Mouse (Mus musculus) midbrain, embryonic 11.5 days (tissue): ENCODE data around the gene BC030499. TPM values are rescaled to one million over a fixed set of nuclear protein-coding genes. Genes with fewer than 3 reads are reported as not detected.

Experiments
- ATAC-seq: fragments of 200-750 bp; cut with Nextera tagmentation; 2 replicates; pipeline ENCODE4 v1.8.0; 2017; ENCODE audit warnings: moderate TSS enrichment, moderate library complexity; ENCODE audit not compliant: low FRiP score
- DNase-seq: peaks from one replicate; pipeline ENCODE4 v3.0.0; 2015; ENCODE audit warnings: low spot score; ENCODE audit errors: missing footprints
- H3K27ac ChIP-seq: fragments of 300-500 bp; sonication (generic); 2 replicates; pipeline ENCODE4 v1.5.1; 2014; ENCODE audit warnings: low read depth, low read length
- H3K27me3 ChIP-seq: fragments of 300-500 bp; sonication (generic); 2 replicates; pipeline ENCODE4 v1.6.1; 2014; ENCODE audit warnings: mild to moderate bottlenecking, low read length, moderate library complexity, mixed read lengths; ENCODE audit not compliant: control insufficient read depth, insufficient read depth
- H3K36me3 ChIP-seq: fragments of 300-500 bp; sonication (generic); 2 replicates; pipeline ENCODE4 v1.6.1; 2014; ENCODE audit warnings: mild to moderate bottlenecking, low read length, moderate library complexity, mixed read lengths; ENCODE audit not compliant: control insufficient read depth, insufficient read depth
- H3K4me1 ChIP-seq: fragments of 300-500 bp; sonication (generic); 2 replicates; pipeline ENCODE4 v1.6.1; 2014; ENCODE audit warnings: low read length; ENCODE audit not compliant: control insufficient read depth, insufficient read depth
- H3K4me2 ChIP-seq: fragments of 300-500 bp; sonication (generic); 2 replicates; pipeline ENCODE4 v1.6.1; 2014; ENCODE audit warnings: mild to moderate bottlenecking, moderate library complexity
- H3K4me3 ChIP-seq: fragments of 300-500 bp; sonication (generic); 2 replicates; pipeline ENCODE4 v1.5.1; 2014; ENCODE audit warnings: low read depth, low read length
- H3K9ac ChIP-seq: fragments of 300-500 bp; sonication (generic); 2 replicates; pipeline ENCODE4 v1.6.1; 2014; ENCODE audit warnings: low read length
- H3K9me3 ChIP-seq: fragments of 300-500 bp; sonication (generic); 2 replicates; pipeline ENCODE4 v1.6.1; 2016; ENCODE audit warnings: low read length; ENCODE audit not compliant: control insufficient read depth
- WGBS: fragments of 180-500 bp; shearing (Covaris S2); extraction: QIAGEN DNeasy Blood & Tissue Kit; methylation state at CpG from one replicate; pipeline ENCODE4 v1.1.7; 2014; 5-methylcytosine and 5-hydroxymethylcytosine counted together
- polyA plus RNA-seq: library from polyadenylated mRNA; unstranded; fragments of >200 nt; fragmentation: Nextera tagmentation; extraction: Ambion mirVana; gene quantifications from 2 replicates; pipeline ENCODE4 v1.2.1, GENCODE M21; 2014

The BC030499 gene
- polyA plus RNA-seq: 0.27 and 0.37 TPM in 2 replicates

- WGBS: 95% methylated on average over 4 of the region's 4 CpGs
- Histone ChIP-seq H3K4me3 (no peak within 1 kb of the TSS), H3K27me3 (no peaks in the 10 kb centered on the region), H3K4me2 (no peak within 1 kb of the TSS), H3K27ac (no peak within 1 kb of the TSS), H3K36me3 (peaks cover 22% of the 10 kb centered on the region), H3K9ac (no peak within 1 kb of the TSS), H3K4me1 (no peaks in the 10 kb centered on the region), H3K9me3 (no peaks in the 10 kb centered on the region)
- no peak for DNase-seq
- ATAC-seq: no peak
Observed at GRCm38 (mm10) chr11:78290654-78291053, at the start of gene BC030499. Gene BC030499, plus strand, starts transcription at chr11:78290841.

GRCm38 (mm10) chr11:78245261-78245626, 45.4 kb upstream of the BC030499 start:
- H3K9me3 ChIP-seq: no peaks in the 10 kb centered on the region
- ATAC-seq: no peak
- DNase-seq: no peak
- WGBS: under 1% methylated on average over 19 of the region's 19 CpGs
- H3K27ac ChIP-seq: peak overlapping the region; percentile 74
- H3K4me2 ChIP-seq: peak overlapping the region; percentile 89
- H3K4me1 ChIP-seq: peaks cover 21% of the 10 kb centered on the region
- no peaks in the 10 kb centered on the region for H3K27me3 ChIP-seq
- H3K4me3 ChIP-seq: peak overlapping the region; percentile 95
- peak overlapping the region; percentile 86 for H3K9ac ChIP-seq
- H3K36me3 ChIP-seq: peaks cover 2% of the 10 kb centered on the region; the same call in 1 of the 2 replicates

- H3K4me1 ChIP-seq: peaks cover 21% of the 10 kb centered on the region
- peak; percentile 93 for ATAC-seq
- WGBS: under 1% methylated on average over 50 of the region's 50 CpGs
Observed at GRCm38 (mm10) chr11:78245627-78246317, 44.9 kb upstream of the BC030499 start, which contains the start of the genes Sdf2 and Supt6. Gene Sdf2, plus strand, starts transcription at chr11:78245746. Gene Supt6, minus strand, starts transcription at chr11:78245987.

GRCm38 (mm10) chr11:78246318-78247011, 44.2 kb upstream of the BC030499 start:
- DNase-seq (peak; percentile 31), ATAC-seq (no peak)
- Histone ChIP-seq H3K4me3 (peak overlapping the region; percentile 95), H3K4me2 (peak overlapping the region; percentile 89), H3K36me3 (peaks cover 3% of the 10 kb centered on the region; the same call in 1 of the 2 replicates), H3K27me3 (no peaks in the 10 kb centered on the region), H3K27ac (no peak overlapping the region), H3K9me3 (no peaks in the 10 kb centered on the region), H3K9ac (peak overlapping the region; percentile 86), H3K4me1 (peaks cover 21% of the 10 kb centered on the region)
- 56% methylated on average over 7 of the region's 7 CpGs for WGBS

More at GRCm38 (mm10) chr11:78245627-78246317, 44.9 kb upstream of the BC030499 start, which contains the start of the genes Sdf2 and Supt6:
- H3K4me3 ChIP-seq: peak within 1 kb of the TSS; percentile 95
- no peaks in the 10 kb centered on the region for H3K27me3 ChIP-seq
- H3K9me3 ChIP-seq: no peaks in the 10 kb centered on the region
- H3K4me2 ChIP-seq: peak within 1 kb of the TSS; percentile 89
- peak within 1 kb of the TSS; percentile 74 for H3K27ac ChIP-seq
- peaks cover under 1% of the 10 kb centered on the region; the same call in 1 of the 2 replicates for H3K36me3 ChIP-seq
- peak within 1 kb of the TSS; percentile 86 for H3K9ac ChIP-seq
- DNase-seq: peak; percentile 100

DNA sequence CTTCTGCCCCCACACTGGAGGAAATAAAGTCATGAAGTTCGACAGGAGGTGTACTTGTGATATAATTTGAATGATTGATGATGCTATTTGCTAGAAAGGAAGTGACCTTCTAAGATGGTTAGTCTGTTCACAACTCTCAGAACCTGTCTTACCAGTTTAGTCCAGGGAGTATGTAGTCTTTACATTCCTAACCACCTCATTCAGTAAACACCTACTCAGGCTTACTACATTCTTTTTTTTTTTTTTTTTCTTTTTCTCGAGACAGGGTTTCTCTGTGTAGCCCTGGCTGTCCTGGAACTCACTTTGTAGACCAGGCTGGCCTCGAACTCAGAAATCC, 43.7 kb upstream of the BC030499 start:
- Histone ChIP-seq H3K27ac (no peak overlapping the region), H3K4me1 (peaks cover 21% of the 10 kb centered on the region), H3K9ac (no peak overlapping the region), H3K36me3 (peaks cover 4% of the 10 kb centered on the region), H3K9me3 (no peaks in the 10 kb centered on the region), H3K27me3 (no peaks in the 10 kb centered on the region), H3K4me2 (no peak overlapping the region), H3K4me3 (no peak overlapping the region)
- DNase-seq: no peak
- ATAC-seq: no peak
- 70% methylated on average over 3 of the region's 3 CpGs for WGBS

DNA sequence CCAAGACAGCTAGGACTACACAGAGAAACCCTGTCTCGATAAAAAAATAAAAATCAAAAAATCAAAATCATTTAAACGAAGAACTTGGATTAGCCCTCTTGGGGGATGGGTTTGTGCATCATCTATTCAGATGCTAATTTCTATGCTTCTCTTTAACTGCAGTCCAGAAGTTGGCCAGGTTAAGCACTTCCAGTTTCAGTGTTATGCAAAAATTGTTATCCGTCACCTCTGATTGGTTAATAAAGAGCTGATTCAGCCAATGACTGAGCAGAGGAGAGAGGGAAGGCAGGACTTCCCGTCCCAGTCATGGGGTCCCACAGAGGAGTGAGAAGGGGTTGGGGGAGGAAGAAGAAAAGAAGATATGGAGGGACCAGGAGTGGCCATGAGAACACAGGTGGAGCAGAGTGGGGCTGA, 42.9 kb upstream of the BC030499 start:
- no peak overlapping the region for H3K4me3 ChIP-seq
- no peaks in the 10 kb centered on the region for H3K9me3 ChIP-seq
- H3K9ac ChIP-seq: no peak overlapping the region
- peaks cover 9% of the 10 kb centered on the region for H3K36me3 ChIP-seq
- no peak overlapping the region for H3K4me2 ChIP-seq
- WGBS: 64% methylated on average over 4 of the region's 4 CpGs
- no peak for ATAC-seq
- DNase-seq: peak; percentile 78
- peaks cover 21% of the 10 kb centered on the region for H3K4me1 ChIP-seq
- no peaks in the 10 kb centered on the region for H3K27me3 ChIP-seq
- no peak overlapping the region for H3K27ac ChIP-seq

DNA sequence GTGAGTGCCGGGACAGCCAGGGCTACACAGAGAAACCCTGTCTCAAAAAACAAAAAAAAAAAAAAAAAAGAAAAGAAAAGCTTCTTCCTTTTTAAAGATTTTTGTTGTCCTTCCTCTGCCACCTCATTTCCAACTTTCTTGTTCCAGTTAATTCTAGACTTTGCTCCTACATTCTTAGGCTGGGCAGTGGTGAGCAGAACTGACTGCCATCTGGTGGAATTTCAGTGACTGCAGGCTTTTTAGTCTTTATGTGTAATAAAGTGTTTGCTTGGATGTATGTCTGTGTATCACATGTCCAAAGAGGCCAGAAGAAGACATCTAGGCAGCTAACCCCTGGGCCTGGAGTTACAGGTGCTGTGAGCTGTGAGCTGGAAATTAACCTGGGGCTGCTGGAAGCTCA, 34.0 kb upstream of the BC030499 start:
- ATAC-seq (no peak), DNase-seq (no peak)
- Histone ChIP-seq H3K4me1 (no peaks in the 10 kb centered on the region), H3K9me3 (no peaks in the 10 kb centered on the region), H3K36me3 (peaks cover 12% of the 10 kb centered on the region), H3K27ac (no peak overlapping the region), H3K4me2 (no peak overlapping the region), H3K27me3 (peaks cover 6% of the 10 kb centered on the region; the same call in 1 of the 2 replicates), H3K9ac (no peak overlapping the region), H3K4me3 (no peak overlapping the region)
- 92% methylated on average over 1 of the region's 1 CpGs for WGBS

- DNase-seq (no peak), ATAC-seq (no peak)
- H3K36me3 ChIP-seq: peaks cover 7% of the 10 kb centered on the region
- peaks cover 6% of the 10 kb centered on the region; the same call in 1 of the 2 replicates for H3K27me3 ChIP-seq
- peak overlapping the region; percentile 84 for H3K4me3 ChIP-seq
- H3K9me3 ChIP-seq: no peaks in the 10 kb centered on the region
- WGBS: 95% methylated on average over 2 of the region's 2 CpGs
- no peak overlapping the region for H3K27ac ChIP-seq
- peaks cover 7% of the 10 kb centered on the region for H3K4me1 ChIP-seq
- H3K4me2 ChIP-seq: no peak overlapping the region
- H3K9ac ChIP-seq: no peak overlapping the region
Observed at GRCm38 (mm10) chr11:78260489-78261258, 30.0 kb upstream of the BC030499 start.
